Mouse (Mus musculus): Measurements from ENCODE around the gene Wdr89.

GRCm38 (mm10) chr12:75649058-75649705, 20.2 kb downstream of the Wdr89 start:
- TF ChIP-seq POLR2A (IDR thresholded peaks at IDR 0.05; ENCODE audit: borderline replicate concordance, extremely low read depth, insufficient read depth, insufficient read length, poor library complexity, severe bottlenecking) (no peak), CTCF (IDR thresholded peaks at IDR 0.05; ENCODE audit: borderline replicate concordance, extremely low read depth, insufficient read depth, insufficient read length) (no peak)

Data from brain, embryonic 14.5 days (tissue).